Mouse (Mus musculus): ENCODE measurements around the gene 2310034G01Rik. TPM values are rescaled to one million over a fixed set of nuclear protein-coding genes. Genes with fewer than 3 reads are reported as not detected.

The 2310034G01Rik gene
- polyA plus RNA-seq, 1 experiment from 2014 or later = 2.7 TPM

GRCm38 (mm10) chr19:46302551-46302950, 47.6 kb downstream of the 2310034G01Rik start:
- H3K4me1 ChIP-seq (ENCODE audit: control insufficient read depth, insufficient read depth, low read length) = peaks cover 8% of the 10 kb centered on the region; the same call in 1 of the 2 replicates
- H3K9ac ChIP-seq (ENCODE audit: low read depth, low read length) = no peak overlapping the region
- H3K4me2 ChIP-seq (replicated peaks; ENCODE audit: low read depth, low read length) = no peak overlapping the region
- H3K36me3 ChIP-seq (ENCODE audit: control insufficient read depth, insufficient read depth, low read length) = no peaks in the 10 kb centered on the region
- no peak overlapping the region for H3K27ac ChIP-seq (ENCODE audit: low read depth, low read length)
- ATAC-seq (ENCODE audit: low FRiP score, low TSS enrichment) = no peak
- H3K4me3 ChIP-seq (ENCODE audit: low read length) = no peak overlapping the region
- WGBS = 90% methylated on average over 4 of the region's 4 CpGs
- peaks cover 4% of the 10 kb centered on the region; the same call in 1 of the 2 replicates for H3K27me3 ChIP-seq (ENCODE audit: control insufficient read depth, insufficient read depth, low read length)
- H3K9me3 ChIP-seq (ENCODE audit: control insufficient read depth, low read length) = no peaks in the 10 kb centered on the region

- H3K9me3 ChIP-seq (ENCODE audit: control insufficient read depth, low read length) = no peaks in the 10 kb centered on the region
- WGBS = 44% methylated on average over 8 of the region's 8 CpGs
- H3K36me3 ChIP-seq (ENCODE audit: control insufficient read depth, insufficient read depth, low read length) = no peaks in the 10 kb centered on the region
- H3K4me1 ChIP-seq (ENCODE audit: control insufficient read depth, insufficient read depth, low read length) = 0 out of 2 replicates have a peak, but pooled peaks cover 5% of the 10 kb centered on the region
- no peak for ATAC-seq (ENCODE audit: low FRiP score, low TSS enrichment)
- peaks cover 4% of the 10 kb centered on the region; the same call in 1 of the 2 replicates for H3K27me3 ChIP-seq (ENCODE audit: control insufficient read depth, insufficient read depth, low read length)
- no peak overlapping the region for H3K4me2 ChIP-seq (replicated peaks; ENCODE audit: low read depth, low read length)
- H3K27ac ChIP-seq (ENCODE audit: low read depth, low read length) = no peak overlapping the region
- H3K9ac ChIP-seq (ENCODE audit: low read depth, low read length) = no peak overlapping the region
- no peak overlapping the region for H3K4me3 ChIP-seq (ENCODE audit: low read length)
Measured at GRCm38 (mm10) chr19:46300294-46301045, 49.6 kb downstream of the 2310034G01Rik start.

MicroRNA genes within 50 kb of the gene (microRNA counts, 519-probe panel; counts per million panel counts)
- microRNA mmu-miR-146b = not detected

Small RNA genes lying within 50 kb of the gene (microRNA-seq; reads per million reads assigned to microRNA genes)
- gene Mir146b = 1.3 reads per million

Other genes starting within 250 kb of the 2310034G01Rik start
- not detected in 2 replicates for gene Elovl3, start 218.4 kb downstream of the 2310034G01Rik start, polyA plus RNA-seq (2014; fragmentation: Nextera tagmentation; extraction: Ambion mirVana)
- not detected in 2 replicates for gene Pitx3, start 202.0 kb downstream of the 2310034G01Rik start, polyA plus RNA-seq (2014; fragmentation: Nextera tagmentation; extraction: Ambion mirVana)
- 29.0 and 50.3 TPM in 2 replicates for gene Gbf1, start 197.8 kb downstream of the 2310034G01Rik start, polyA plus RNA-seq (2014; fragmentation: Nextera tagmentation; extraction: Ambion mirVana)
- 6.3 and 8.9 TPM in 2 replicates for gene Nfkb2, start 46.0 kb downstream of the 2310034G01Rik start, polyA plus RNA-seq (2014; fragmentation: Nextera tagmentation; extraction: Ambion mirVana)
- 1.7 and 1.8 TPM in 2 replicates for gene Psd, start 23.1 kb downstream of the 2310034G01Rik start, polyA plus RNA-seq (2014; fragmentation: Nextera tagmentation; extraction: Ambion mirVana)
- 14.2 and 18.2 TPM in 2 replicates for gene Fbxl15, start 22.1 kb downstream of the 2310034G01Rik start, polyA plus RNA-seq (2014; fragmentation: Nextera tagmentation; extraction: Ambion mirVana)
- gene Cuedc2, start 11.6 kb downstream of the 2310034G01Rik start, polyA plus RNA-seq (2014; fragmentation: Nextera tagmentation; extraction: Ambion mirVana) = 164 and 165 TPM in 2 replicates
- gene Mfsd13a, start 9.2 kb downstream of the 2310034G01Rik start, polyA plus RNA-seq (2014; fragmentation: Nextera tagmentation; extraction: Ambion mirVana) = 7.9 and 10.8 TPM in 2 replicates
- gene Actr1a, start 45.4 kb upstream of the 2310034G01Rik start, polyA plus RNA-seq (2014; fragmentation: Nextera tagmentation; extraction: Ambion mirVana) = 78.5 and 134 TPM in 2 replicates
- gene Sufu, start 46.6 kb upstream of the 2310034G01Rik start, polyA plus RNA-seq (2014; fragmentation: Nextera tagmentation; extraction: Ambion mirVana) = 28.1 and 48.8 TPM in 2 replicates
- 28.3 and 35.6 TPM in 2 replicates for gene Trim8, start 151.4 kb upstream of the 2310034G01Rik start, polyA plus RNA-seq (2014; fragmentation: Nextera tagmentation; extraction: Ambion mirVana)
- gene Arl3, start 222.9 kb upstream of the 2310034G01Rik start, polyA plus RNA-seq (2014; fragmentation: Nextera tagmentation; extraction: Ambion mirVana) = 98.3 and 182 TPM in 2 replicates
- gene Sfxn2, start 223.1 kb upstream of the 2310034G01Rik start, polyA plus RNA-seq (2014; fragmentation: Nextera tagmentation; extraction: Ambion mirVana) = 18.1 and 25.1 TPM in 2 replicates
- 26.2 and 46.1 TPM in 2 replicates for gene Wbp1l, start 248.8 kb upstream of the 2310034G01Rik start, polyA plus RNA-seq (2014; fragmentation: Nextera tagmentation; extraction: Ambion mirVana)